Mouse (Mus musculus) liver, embryonic 14.5 days (tissue): ENCODE data around the gene Tmem135. TPM values are rescaled to one million over a fixed set of nuclear protein-coding genes. Genes with fewer than 3 reads are reported as not detected.
A peak's percentile ranks its signal among the peaks of the same experiment; 100 is the strongest.

Experiments used
- ATAC-seq: fragments of 200-750 bp; cut with Nextera tagmentation; 2 replicates; pipeline ENCODE4 v1.8.0; 2017; ENCODE audit warnings: moderate number of reproducible peaks, mild to moderate bottlenecking, moderate library complexity; ENCODE audit not compliant: insufficient read depth
- DNase-seq, 3 experiments: peaks; one replicate each; pipeline ENCODE4 v3.0.0-alpha.2; 2012 to 2013; ENCODE audit warnings: low read depth in 3 of 3, low spot score in 3 of 3
- H3K27ac ChIP-seq: fragments of 300-500 bp; sonication (generic); 2 replicates; pipeline ENCODE4 v1.5.1; 2014; ENCODE audit warnings: moderate library complexity, mild to moderate bottlenecking, control low read depth, inconsistent platforms
- H3K27me3 ChIP-seq: fragments of 300-500 bp; sonication (generic); 2 replicates; pipeline ENCODE4 v1.6.1; 2014; ENCODE audit warnings: mild to moderate bottlenecking, low read length, moderate library complexity; ENCODE audit not compliant: control insufficient read depth, insufficient read depth
- H3K36me3 ChIP-seq: fragments of 300-500 bp; sonication (generic); replicated peaks from 2 replicates; pipeline ENCODE4 v1.6.1; 2014; ENCODE audit warnings: low read depth; ENCODE audit not compliant: control insufficient read depth, insufficient read depth
- H3K4me1 ChIP-seq, 2 experiments: fragments of 200-500 bp in 1 of 2; fragments of 300-500 bp in 1 of 2; sonication (generic) in 1 of 2; replicated peaks; 2 replicates each; pipeline ENCODE4 v1.6.1; 2012 to 2014; ENCODE audit warnings: antibody characterized with exemption in 1 of 2, inconsistent platforms in 1 of 2, low read length in 1 of 2; ENCODE audit not compliant: control insufficient read depth in 2 of 2, insufficient read depth in 2 of 2
- H3K4me2 ChIP-seq: fragments of 300-500 bp; sonication (generic); 2 replicates; pipeline ENCODE4 v1.6.1; 2014; ENCODE audit warnings: low read depth, mild to moderate bottlenecking, control low read depth, moderate library complexity
- H3K4me3 ChIP-seq, 2 experiments: fragments of 200-500 bp in 1 of 2; fragments of 300-500 bp in 1 of 2; sonication (generic) in 1 of 2; 2 replicates each; pipeline ENCODE4 v1.5.1; 2012 to 2014; ENCODE audit warnings: low read depth in 2 of 2, low read length in 2 of 2, mild to moderate bottlenecking in 2 of 2, control low read depth in 1 of 2, inconsistent platforms in 1 of 2, moderate library complexity in 1 of 2; ENCODE audit not compliant: insufficient read depth in 1 of 2
- H3K9ac ChIP-seq: fragments of 300-500 bp; sonication (generic); replicated peaks from 2 replicates; pipeline ENCODE4 v1.6.1; 2014; ENCODE audit warnings: mild to moderate bottlenecking, control low read depth, moderate library complexity
- H3K9me3 ChIP-seq: fragments of 300-500 bp; sonication (generic); 2 replicates; pipeline ENCODE4 v1.6.1; 2016; ENCODE audit warnings: low read length, mixed read lengths; ENCODE audit not compliant: control insufficient read depth
- CTCF ChIP-seq: IDR thresholded peaks from 2 replicates; pipeline ENCODE4 v1.5.1; 2016; ENCODE audit warnings: antibody characterized with exemption, low read depth, control low read depth
- EP300 ChIP-seq: IDR thresholded peaks from 2 replicates; pipeline ENCODE4 v1.6.1; 2016; ENCODE audit warnings: antibody characterized with exemption, low read depth
- WGBS: fragments of 180-500 bp; shearing (Covaris S2); extraction: QIAGEN DNeasy Blood & Tissue Kit; methylation state at CpG from one replicate; pipeline ENCODE4 v1.1.7; 2014; ENCODE audit not compliant: insufficient replicate concordance; 5-methylcytosine and 5-hydroxymethylcytosine counted together
- polyA plus RNA-seq, 2 experiments: library from polyadenylated mRNA; depleted of rRNA in 1 of 2; stranded (reverse) in 1 of 2; unstranded in 1 of 2; fragments of >200 nt; fragmentation: Nextera tagmentation in 1 of 2; extraction: Ambion mirVana in 1 of 2; gene quantifications; 2 replicates each; pipeline versions ENCODE4 v1.2.1 to v1.2.3; 2012 to 2014

Tmem135 gene
- polyA plus RNA-seq, 2 experiments: 5.4 to 12.7 TPM

- H3K27ac ChIP-seq: no peak overlapping the region
- 49% methylated on average over 8 of the region's 8 CpGs for WGBS
- ATAC-seq: no peak
Observed at GRCm38 (mm10) chr7:89423688-89424255, 19.8 kb upstream of the Tmem135 start.

GRCm38 (mm10) chr7:89423194-89423593 lies 19.2 kb upstream of the Tmem135 start:
- no peak for TF ChIP-seq CTCF
- TF ChIP-seq EP300: no peak
- Histone ChIP-seq H3K4me1 (peaks cover 0 to 5% of the 10 kb centered on the region in 2 experiments; a peak in 2 of 4 replicates), H3K36me3 (no peaks in the 10 kb centered on the region), H3K4me2 (no peak overlapping the region), H3K9me3 (no peaks in the 10 kb centered on the region), H3K27me3 (no peaks in the 10 kb centered on the region), H3K9ac (no peak overlapping the region), H3K27ac (no peak overlapping the region), H3K4me3 (no peak overlapping the region)
- WGBS: 18% methylated on average over 5 of the region's 5 CpGs
- DNase-seq (peak in 1 of 3 experiments; percentile 27), ATAC-seq (peak; percentile 45; the same call in 1 of the 2 replicates)

More at GRCm38 (mm10) chr7:89423688-89424255, 19.8 kb upstream of the Tmem135 start:
- H3K9me3 ChIP-seq: no peaks in the 10 kb centered on the region
- peaks cover 0 to 5% of the 10 kb centered on the region in 2 experiments; a peak in 2 of 4 replicates for H3K4me1 ChIP-seq
- no peaks in the 10 kb centered on the region for H3K36me3 ChIP-seq
- no peak for DNase-seq
- no peak overlapping the region for H3K9ac ChIP-seq
- H3K4me2 ChIP-seq: peak overlapping the region; percentile 18; the same call in 1 of the 2 replicates
- no peak overlapping the region for H3K4me3 ChIP-seq
- TF ChIP-seq EP300 (no peak), CTCF (no peak)
- no peaks in the 10 kb centered on the region for H3K27me3 ChIP-seq

DNA sequence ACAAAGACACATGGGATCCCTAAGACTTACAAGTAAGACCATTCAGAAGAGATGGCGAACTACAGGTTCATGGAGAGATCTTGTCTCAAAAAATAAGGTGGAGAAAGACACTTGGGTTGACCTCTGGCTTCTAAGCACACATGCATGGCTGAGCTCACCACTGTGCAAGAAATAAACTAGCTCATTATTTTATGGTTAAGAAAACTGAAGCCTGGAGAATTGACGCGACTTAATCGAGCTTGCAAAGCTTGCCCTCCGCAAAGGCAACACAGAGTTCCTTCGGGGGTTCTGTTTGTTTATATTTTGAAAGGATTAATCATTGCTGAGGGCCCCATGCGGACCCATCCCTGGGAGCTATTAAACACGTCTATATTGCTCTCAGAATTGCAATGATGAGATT lies 18.6 kb upstream of the Tmem135 start:
- ATAC-seq (no peak), DNase-seq (no peak)
- H3K9ac ChIP-seq: no peak overlapping the region
- H3K4me2 ChIP-seq: no peak overlapping the region
- no peaks in the 10 kb centered on the region for H3K36me3 ChIP-seq
- WGBS: 46% methylated on average over 8 of the region's 8 CpGs
- peaks cover 0 to 10% of the 10 kb centered on the region in 2 experiments; a peak in 2 of 4 replicates for H3K4me1 ChIP-seq
- H3K4me3 ChIP-seq: no peak overlapping the region
- H3K27ac ChIP-seq: no peak overlapping the region
- H3K27me3 ChIP-seq: no peaks in the 10 kb centered on the region
- TF ChIP-seq EP300 (no peak), CTCF (no peak)
- no peaks in the 10 kb centered on the region for H3K9me3 ChIP-seq

- Histone ChIP-seq H3K9ac (no peak overlapping the region), H3K4me3 (no peak overlapping the region), H3K4me2 (no peak overlapping the region), H3K4me1 (peaks cover 0 to 10% of the 10 kb centered on the region in 2 experiments; a peak in 2 of 4 replicates), H3K9me3 (no peaks in the 10 kb centered on the region), H3K27ac (no peak overlapping the region), H3K27me3 (no peaks in the 10 kb centered on the region), H3K36me3 (no peaks in the 10 kb centered on the region)
- TF ChIP-seq EP300 (no peak), CTCF (no peak)
- no peak for DNase-seq
- WGBS: 72% methylated on average over 5 of the region's 5 CpGs
- no peak for ATAC-seq
Observed at GRCm38 (mm10) chr7:89421294-89421693, 17.3 kb upstream of the Tmem135 start.

GRCm38 (mm10) chr7:89418917-89419679 lies 15.1 kb upstream of the Tmem135 start:
- Histone ChIP-seq H3K4me2 (no peak overlapping the region), H3K36me3 (no peaks in the 10 kb centered on the region)

More at GRCm38 (mm10) chr7:89418917-89419679, 15.1 kb upstream of the Tmem135 start:
- Histone ChIP-seq H3K4me3 (no peak overlapping the region), H3K4me1 (peaks cover 0 to 12% of the 10 kb centered on the region in 2 experiments; a peak in 2 of 4 replicates), H3K27me3 (no peaks in the 10 kb centered on the region), H3K9me3 (no peaks in the 10 kb centered on the region), H3K9ac (no peak overlapping the region), H3K27ac (no peak overlapping the region)
- TF ChIP-seq CTCF (peak; percentile 33; the same call in 1 of the 2 replicates), EP300 (no peak)
- ATAC-seq (no peak), DNase-seq (no peak)
- 30% methylated on average over 3 of the region's 3 CpGs for WGBS
